Mouse (Mus musculus): ENCODE measurements around the gene Slc13a3. TPM values are rescaled to one million over a fixed set of nuclear protein-coding genes. Genes with fewer than 3 reads are reported as not detected.

The Slc13a3 gene
- polyA plus RNA-seq, 1 experiment from 2014 or later = 0.90 TPM

GRCm38 (mm10) chr2:165419670-165420111 lies 53.3 kb downstream of the Slc13a3 start:
- ATAC-seq (no peak), DNase-seq (ENCODE audit: low spot score) (no peak)
- Histone ChIP-seq H3K36me3 (ENCODE audit: insufficient read depth, low read length) (no peaks in the 10 kb centered on the region), H3K27ac (ENCODE audit: low read length) (no peak overlapping the region), H3K9me3 (ENCODE audit: low read length) (no peaks in the 10 kb centered on the region), H3K27me3 (replicated peaks; ENCODE audit: insufficient read depth, low read length) (no peaks in the 10 kb centered on the region), H3K9ac (replicated peaks; ENCODE audit: low read depth) (no peak overlapping the region), H3K4me3 (ENCODE audit: low read depth, low read length) (no peak overlapping the region), H3K4me1 (ENCODE audit: insufficient read depth, low read depth, low read length) (no peaks in the 10 kb centered on the region), H3K4me2 (replicated peaks; ENCODE audit: low read depth, low read length) (no peak overlapping the region)
- TF ChIP-seq CTCF (IDR thresholded peaks at IDR 0.05) (no peak), EP300 (IDR thresholded peaks at IDR 0.05) (no peak)
- WGBS = 59% methylated on average over 4 of the region's 4 CpGs

- no peaks in the 10 kb centered on the region for H3K27me3 ChIP-seq (replicated peaks; ENCODE audit: insufficient read depth, low read length)
- H3K4me2 ChIP-seq (replicated peaks; ENCODE audit: low read depth, low read length) = no peak overlapping the region
- no peaks in the 10 kb centered on the region for H3K36me3 ChIP-seq (ENCODE audit: insufficient read depth, low read length)
- H3K27ac ChIP-seq (ENCODE audit: low read length) = no peak overlapping the region
- no peaks in the 10 kb centered on the region for H3K9me3 ChIP-seq (ENCODE audit: low read length)
- DNase-seq (ENCODE audit: low spot score) (no peak), ATAC-seq (no peak)
- TF ChIP-seq EP300 (IDR thresholded peaks at IDR 0.05) (no peak), CTCF (IDR thresholded peaks at IDR 0.05) (no peak)
- H3K4me3 ChIP-seq (ENCODE audit: low read depth, low read length) = no peak overlapping the region
- H3K4me1 ChIP-seq (ENCODE audit: insufficient read depth, low read depth, low read length) = no peaks in the 10 kb centered on the region
- WGBS = 82% methylated on average over 2 of the region's 2 CpGs
- H3K9ac ChIP-seq (replicated peaks; ENCODE audit: low read depth) = no peak overlapping the region
Observed at GRCm38 (mm10) chr2:165418577-165418976, 54.5 kb downstream of the Slc13a3 start.

GRCm38 (mm10) chr2:165417291-165417690 lies 55.7 kb downstream of the Slc13a3 start:
- Histone ChIP-seq H3K9ac (replicated peaks; ENCODE audit: low read depth) (no peak overlapping the region), H3K9me3 (ENCODE audit: low read length) (no peaks in the 10 kb centered on the region), H3K27me3 (replicated peaks; ENCODE audit: insufficient read depth, low read length) (no peaks in the 10 kb centered on the region), H3K27ac (ENCODE audit: low read length) (no peak overlapping the region), H3K36me3 (ENCODE audit: insufficient read depth, low read length) (no peaks in the 10 kb centered on the region), H3K4me3 (ENCODE audit: low read depth, low read length) (no peak overlapping the region), H3K4me1 (ENCODE audit: insufficient read depth, low read depth, low read length) (no peaks in the 10 kb centered on the region), H3K4me2 (replicated peaks; ENCODE audit: low read depth, low read length) (no peak overlapping the region)
- WGBS = 51% methylated on average over 7 of the region's 7 CpGs
- TF ChIP-seq EP300 (IDR thresholded peaks at IDR 0.05) = no peak
- no peak for TF ChIP-seq CTCF (IDR thresholded peaks at IDR 0.05)
- no peak for ATAC-seq
- DNase-seq (ENCODE audit: low spot score) = no peak

- Histone ChIP-seq H3K9me3 (ENCODE audit: low read length) (no peaks in the 10 kb centered on the region), H3K27me3 (replicated peaks; ENCODE audit: insufficient read depth, low read length) (no peaks in the 10 kb centered on the region), H3K4me1 (ENCODE audit: insufficient read depth, low read depth, low read length) (no peaks in the 10 kb centered on the region), H3K9ac (replicated peaks; ENCODE audit: low read depth) (no peak overlapping the region), H3K4me3 (ENCODE audit: low read depth, low read length) (no peak overlapping the region), H3K27ac (ENCODE audit: low read length) (no peak overlapping the region), H3K4me2 (replicated peaks; ENCODE audit: low read depth, low read length) (no peak overlapping the region), H3K36me3 (ENCODE audit: insufficient read depth, low read length) (no peaks in the 10 kb centered on the region)
- 72% methylated on average over 6 of the region's 6 CpGs for WGBS
- no peak for ATAC-seq
- no peak for DNase-seq (ENCODE audit: low spot score)
- no peak for TF ChIP-seq EP300 (IDR thresholded peaks at IDR 0.05)
Observed at GRCm38 (mm10) chr2:165415795-165416194, 57.2 kb downstream of the Slc13a3 start.

- H3K27ac ChIP-seq (ENCODE audit: low read length) = no peak overlapping the region
Observed at GRCm38 (mm10) chr2:165415141-165415721, 57.8 kb downstream of the Slc13a3 start.

GRCm38 (mm10) chr2:165414321-165414720 lies 58.7 kb downstream of the Slc13a3 start:
- WGBS = 69% methylated on average over 5 of the region's 5 CpGs
- no peaks in the 10 kb centered on the region for H3K4me1 ChIP-seq (ENCODE audit: insufficient read depth, low read depth, low read length)
- H3K9ac ChIP-seq (replicated peaks; ENCODE audit: low read depth) = no peak overlapping the region
- H3K36me3 ChIP-seq (ENCODE audit: insufficient read depth, low read length) = no peaks in the 10 kb centered on the region
- DNase-seq (ENCODE audit: low spot score) (no peak), ATAC-seq (no peak)
- TF ChIP-seq EP300 (IDR thresholded peaks at IDR 0.05) (no peak), CTCF (IDR thresholded peaks at IDR 0.05) (no peak)
- H3K9me3 ChIP-seq (ENCODE audit: low read length) = no peaks in the 10 kb centered on the region
- H3K4me2 ChIP-seq (replicated peaks; ENCODE audit: low read depth, low read length) = no peak overlapping the region
- H3K27me3 ChIP-seq (replicated peaks; ENCODE audit: insufficient read depth, low read length) = no peaks in the 10 kb centered on the region
- H3K27ac ChIP-seq (ENCODE audit: low read length) = no peak overlapping the region
- H3K4me3 ChIP-seq (ENCODE audit: low read depth, low read length) = no peak overlapping the region

More at GRCm38 (mm10) chr2:165415141-165415721, 57.8 kb downstream of the Slc13a3 start:
- Histone ChIP-seq H3K9ac (replicated peaks; ENCODE audit: low read depth) (no peak overlapping the region), H3K4me1 (ENCODE audit: insufficient read depth, low read depth, low read length) (no peaks in the 10 kb centered on the region), H3K4me2 (replicated peaks; ENCODE audit: low read depth, low read length) (no peak overlapping the region), H3K9me3 (ENCODE audit: low read length) (no peaks in the 10 kb centered on the region), H3K36me3 (ENCODE audit: insufficient read depth, low read length) (no peaks in the 10 kb centered on the region), H3K27me3 (replicated peaks; ENCODE audit: insufficient read depth, low read length) (no peaks in the 10 kb centered on the region), H3K4me3 (ENCODE audit: low read depth, low read length) (no peak overlapping the region)
- 49% methylated on average over 11 of the region's 11 CpGs for WGBS
- DNase-seq (ENCODE audit: low spot score) = no peak
- TF ChIP-seq EP300 (IDR thresholded peaks at IDR 0.05) (no peak), CTCF (IDR thresholded peaks at IDR 0.05) (no peak)
- no peak for ATAC-seq

- H3K4me2 ChIP-seq (replicated peaks; ENCODE audit: low read depth, low read length) = no peak overlapping the region
- ATAC-seq (no peak), DNase-seq (ENCODE audit: low spot score) (no peak)
- H3K27ac ChIP-seq (ENCODE audit: low read length) = no peak overlapping the region
- H3K36me3 ChIP-seq (ENCODE audit: insufficient read depth, low read length) = no peaks in the 10 kb centered on the region
- no peak overlapping the region for H3K4me3 ChIP-seq (ENCODE audit: low read depth, low read length)
- no peaks in the 10 kb centered on the region for H3K9me3 ChIP-seq (ENCODE audit: low read length)
- H3K27me3 ChIP-seq (replicated peaks; ENCODE audit: insufficient read depth, low read length) = no peaks in the 10 kb centered on the region
- TF ChIP-seq CTCF (IDR thresholded peaks at IDR 0.05) (no peak), EP300 (IDR thresholded peaks at IDR 0.05) (no peak)
- no peaks in the 10 kb centered on the region for H3K4me1 ChIP-seq (ENCODE audit: insufficient read depth, low read depth, low read length)
- H3K9ac ChIP-seq (replicated peaks; ENCODE audit: low read depth) = no peak overlapping the region
- WGBS = 50% methylated on average over 3 of the region's 3 CpGs
Observed at GRCm38 (mm10) chr2:165413884-165414283, 59.1 kb downstream of the Slc13a3 start.

Data from lung, postnatal 0 days (tissue).